Mouse (Mus musculus) stomach, embryonic 16.5 days (tissue): ENCODE data around the gene Ttc26. TPM values are rescaled to one million over a fixed set of nuclear protein-coding genes. Genes with fewer than 3 reads are reported as not detected.

Source experiments
- ATAC-seq: fragments of 200-750 bp; cut with Nextera tagmentation; 2 replicates; pipeline ENCODE4 v1.8.0; 2017; ENCODE audit warnings: moderate number of reproducible peaks, moderate TSS enrichment; ENCODE audit not compliant: insufficient read depth, low FRiP score
- H3K27ac ChIP-seq: fragments of 300-500 bp; sonication (generic); 2 replicates; pipeline ENCODE4 v1.5.1; 2014; ENCODE audit warnings: low read length
- H3K27me3 ChIP-seq: fragments of 300-500 bp; sonication (generic); 2 replicates; pipeline ENCODE4 v1.6.1; 2014; ENCODE audit warnings: low read length, control low read depth, mixed read lengths; ENCODE audit not compliant: control insufficient read depth, insufficient read depth
- H3K36me3 ChIP-seq: fragments of 300-500 bp; sonication (generic); 2 replicates; pipeline ENCODE4 v1.6.1; 2014; ENCODE audit warnings: low read length; ENCODE audit not compliant: control insufficient read depth, insufficient read depth
- H3K4me1 ChIP-seq: fragments of 300-500 bp; sonication (generic); 2 replicates; pipeline ENCODE4 v1.6.1; 2014; ENCODE audit warnings: low read length, control low read depth, mixed read lengths; ENCODE audit not compliant: control insufficient read depth, insufficient read depth
- H3K4me2 ChIP-seq: fragments of 300-500 bp; sonication (generic); 2 replicates; pipeline ENCODE4 v1.6.1; 2014; ENCODE audit warnings: low read depth, low read length, mixed read lengths
- H3K4me3 ChIP-seq: fragments of 300-500 bp; sonication (generic); replicated peaks from 2 replicates; pipeline ENCODE4 v1.5.1; 2014; ENCODE audit warnings: mild to moderate bottlenecking, low read length
- H3K9ac ChIP-seq: fragments of 300-500 bp; sonication (generic); 2 replicates; pipeline ENCODE4 v1.6.1; 2014; ENCODE audit warnings: low read length
- H3K9me3 ChIP-seq: fragments of 300-500 bp; sonication (generic); replicated peaks from 2 replicates; pipeline ENCODE4 v1.6.1; 2016; ENCODE audit warnings: low read length, control low read depth; ENCODE audit not compliant: control insufficient read depth
- WGBS: fragments of 180-500 bp; shearing (Covaris S2); extraction: QIAGEN DNeasy Blood & Tissue Kit; methylation state at CpG from one replicate; pipeline ENCODE4 v1.1.7; 2014; 5-methylcytosine and 5-hydroxymethylcytosine counted together
- polyA plus RNA-seq: library from polyadenylated mRNA; unstranded; fragments of >200 nt; fragmentation: Nextera tagmentation; extraction: Ambion mirVana; gene quantifications from 2 replicates; pipeline ENCODE4 v1.2.1, GENCODE M21; 2015

Gene Ttc26
- polyA plus RNA-seq, 1 experiment from 2014 or later = 4.6 TPM

DNA sequence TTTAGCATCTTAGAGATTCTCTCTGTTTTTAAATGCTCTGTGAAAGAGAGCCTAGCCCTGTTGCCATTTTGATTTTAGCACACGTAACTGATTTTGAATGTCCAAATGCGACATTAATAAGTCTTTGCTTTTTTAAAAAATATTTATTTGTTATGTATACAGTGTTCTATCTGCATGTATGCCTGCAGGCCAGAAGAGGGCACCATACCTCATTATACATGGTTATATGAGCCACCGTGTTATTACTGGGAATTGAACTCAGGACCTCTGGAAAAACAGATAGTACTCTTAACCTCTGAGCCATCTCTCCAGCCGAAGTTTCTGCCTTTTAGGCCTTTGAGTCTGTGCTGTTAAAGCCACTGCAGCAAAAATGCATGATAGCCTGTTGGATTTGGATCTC, 88.3 kb downstream of the Ttc26 start:
- Histone ChIP-seq H3K27ac (no peak overlapping the region), H3K4me1 (no peaks in the 10 kb centered on the region), H3K36me3 (peaks cover 6% of the 10 kb centered on the region; the same call in 1 of the 2 replicates), H3K27me3 (no peaks in the 10 kb centered on the region), H3K9ac (no peak overlapping the region), H3K4me3 (no peak overlapping the region), H3K9me3 (no peaks in the 10 kb centered on the region), H3K4me2 (no peak overlapping the region)
- WGBS = 84% methylated on average over 4 of the region's 4 CpGs
- no peak for ATAC-seq

Other genes with a start within 250 kb of the Ttc26 start
- gene D630045J12Rik, start 127.5 kb upstream of the Ttc26 start, polyA plus RNA-seq = 2.3 and 2.4 TPM in 2 replicates
- gene Zc3hav1l, start 82.2 kb upstream of the Ttc26 start, polyA plus RNA-seq = 6.9 and 7.0 TPM in 2 replicates
- 10.0 and 12.3 TPM in 2 replicates for gene Zc3hav1, start 26.9 kb upstream of the Ttc26 start, polyA plus RNA-seq
- gene Ubn2, start 52.5 kb downstream of the Ttc26 start, polyA plus RNA-seq = 8.5 and 13.0 TPM in 2 replicates
- 138 and 140 TPM in 2 replicates for gene Fmc1, start 152.0 kb downstream of the Ttc26 start, polyA plus RNA-seq
- gene Luc7l2, start 169.9 kb downstream of the Ttc26 start, polyA plus RNA-seq = 32.9 and 37.7 TPM in 2 replicates